Mouse (Mus musculus) skeletal muscle tissue, adult 2 months (tissue): ENCODE data around the gene Gm37240.

ENCODE experiments used
- DNase-seq: peaks from one replicate; pipeline ENCODE4 v3.0.0-alpha.2; 2012; ENCODE audit warnings: low read depth, low spot score

Gm37240 gene

DNA sequence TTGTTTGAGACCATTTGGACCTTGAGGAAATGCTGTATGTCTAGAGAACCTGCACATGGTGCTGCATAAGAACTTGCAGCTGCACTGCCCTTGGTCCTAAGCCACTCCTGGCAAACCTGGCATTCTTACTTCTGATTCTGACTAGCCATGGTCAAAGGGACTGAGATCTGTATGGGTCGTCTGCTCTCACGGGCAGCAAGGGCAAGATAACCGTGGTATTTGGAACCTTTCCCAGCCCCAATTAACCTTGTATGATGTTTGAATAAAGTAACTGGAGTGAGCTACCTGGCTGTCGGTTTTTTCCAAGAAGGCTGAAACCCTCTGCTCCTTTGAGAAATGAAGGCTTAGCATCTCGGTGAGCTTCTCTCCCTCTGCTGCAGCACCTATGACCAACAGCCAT is 8.4 kb downstream of the Gm37240 start:
- no peak for DNase-seq

DNA sequence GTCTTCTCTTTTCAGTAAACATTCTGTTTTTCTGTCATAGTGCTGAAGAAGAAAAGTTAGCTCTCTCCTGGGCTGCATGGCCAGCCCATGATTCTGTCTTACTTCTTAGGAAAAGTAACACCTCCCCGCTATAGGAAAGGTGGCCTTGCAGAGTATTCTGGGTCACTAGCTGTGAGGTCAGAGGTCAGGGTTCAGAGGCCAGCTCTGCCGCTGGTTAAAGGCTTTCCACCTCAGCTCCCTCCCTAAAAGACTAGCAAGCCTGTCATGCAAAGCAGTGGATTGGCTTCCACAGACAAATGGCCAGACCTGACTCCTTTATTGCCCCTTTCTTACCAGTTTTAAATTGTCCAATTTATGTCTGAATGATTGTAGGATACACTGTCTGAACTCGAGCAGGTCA is 23.3 kb downstream of the Gm37240 start:
- no peak for DNase-seq

DNA sequence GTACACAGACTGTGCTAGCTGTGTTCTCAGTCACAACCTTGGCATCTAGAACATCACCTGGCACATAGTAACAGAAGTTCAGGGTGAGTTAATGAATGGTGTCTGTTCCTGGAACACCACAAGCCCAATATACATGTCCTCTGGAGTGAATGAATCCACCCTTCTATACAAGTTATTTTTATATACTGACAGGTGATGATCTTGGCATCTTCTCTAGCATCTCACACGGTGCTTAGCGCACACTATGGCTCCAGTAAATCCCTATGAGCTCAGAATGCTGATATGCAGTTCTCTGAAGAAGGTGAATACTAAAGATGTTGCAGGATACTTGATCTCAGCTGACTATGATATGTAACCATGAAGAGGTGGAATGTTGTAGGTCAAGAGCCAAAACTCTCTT is 24.4 kb downstream of the Gm37240 start:
- DNase-seq = peak; percentile 65

DNA sequence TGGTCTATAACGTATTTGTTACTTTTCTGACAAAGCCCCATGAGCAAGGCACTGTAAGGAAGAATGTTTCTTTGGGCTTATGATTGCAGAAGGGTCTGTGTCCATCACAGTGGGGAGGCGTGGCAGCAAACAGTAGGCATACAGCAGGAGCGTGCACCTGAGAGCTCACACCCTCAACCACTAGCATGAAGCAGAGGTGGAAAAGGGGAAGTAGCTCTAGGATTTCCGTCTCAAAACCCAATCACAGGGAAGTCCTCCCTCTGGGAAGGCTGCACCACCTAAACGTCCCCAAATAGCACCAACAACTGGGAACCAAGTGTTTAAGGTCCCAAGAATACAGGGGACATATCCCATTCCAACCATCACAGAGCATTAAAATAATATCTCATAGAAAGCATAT is 26.3 kb downstream of the Gm37240 start:
- DNase-seq = no peak

DNA sequence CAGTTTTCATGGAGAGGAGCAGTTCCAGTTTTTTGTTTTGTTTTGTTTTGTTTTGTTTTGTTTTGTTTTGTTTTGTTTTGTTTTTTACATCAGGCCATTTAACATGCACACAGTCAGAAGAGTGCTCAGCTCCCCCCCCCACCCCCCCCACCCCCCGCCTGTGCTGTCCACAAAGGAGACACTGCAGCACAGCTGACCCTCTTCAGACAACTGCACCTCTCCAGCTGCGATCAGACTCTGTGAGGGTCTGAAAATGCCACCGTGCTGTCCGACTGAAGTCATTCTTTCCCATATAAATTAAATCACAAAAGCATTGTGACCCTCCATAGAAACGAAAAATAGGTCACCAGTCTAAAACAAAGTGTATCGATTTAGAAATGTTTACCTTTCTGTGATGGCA is 28.0 kb downstream of the Gm37240 start:
- DNase-seq = no peak

DNA sequence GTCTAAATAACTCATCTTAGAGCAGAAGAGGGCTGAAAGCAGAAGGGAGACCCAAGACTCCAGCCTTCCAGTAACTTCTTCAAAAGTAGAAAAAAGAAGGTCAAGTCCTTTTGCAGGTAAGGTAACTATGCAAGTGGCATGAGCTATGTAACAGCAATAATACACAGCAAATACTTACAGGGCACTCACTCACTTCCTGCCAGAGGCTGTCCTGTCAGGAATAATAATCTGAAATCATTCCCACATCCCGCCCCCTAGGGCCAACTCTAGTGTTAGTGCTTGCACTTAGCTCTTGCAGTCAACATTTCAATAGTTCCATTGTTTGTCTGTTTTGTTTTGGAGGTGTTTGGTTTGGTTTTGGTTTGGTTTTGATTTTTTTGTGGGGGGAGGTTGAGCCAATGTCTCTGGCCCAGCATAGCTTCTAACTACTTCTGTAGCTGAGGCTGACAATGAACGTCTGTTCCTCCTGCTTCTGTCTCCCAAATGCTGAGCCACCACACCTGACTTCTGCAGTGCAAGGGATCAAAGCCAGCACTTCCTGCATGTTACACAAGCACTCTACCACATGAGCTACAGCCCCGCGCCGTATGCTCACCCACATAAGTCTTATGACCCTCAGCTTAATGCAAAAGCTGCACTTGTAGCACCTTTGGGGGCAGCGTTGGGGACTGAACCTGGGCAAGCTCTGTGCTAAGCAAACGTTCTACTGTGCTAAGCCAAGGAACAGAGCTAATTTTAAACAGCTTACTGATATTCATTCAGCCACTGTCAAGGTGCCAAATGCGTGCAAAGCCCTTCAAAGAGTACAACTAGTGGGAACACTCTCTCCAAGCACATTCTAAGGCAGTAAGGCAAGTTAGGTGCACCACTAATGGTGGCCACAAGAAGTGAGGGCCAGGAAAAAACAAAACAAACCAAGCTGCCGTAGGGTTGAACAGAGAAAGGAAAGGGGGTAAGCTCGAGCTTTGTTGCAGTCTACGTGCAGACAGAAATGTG is 28.9 kb downstream of the Gm37240 start:
- DNase-seq = peak; percentile 79

DNA sequence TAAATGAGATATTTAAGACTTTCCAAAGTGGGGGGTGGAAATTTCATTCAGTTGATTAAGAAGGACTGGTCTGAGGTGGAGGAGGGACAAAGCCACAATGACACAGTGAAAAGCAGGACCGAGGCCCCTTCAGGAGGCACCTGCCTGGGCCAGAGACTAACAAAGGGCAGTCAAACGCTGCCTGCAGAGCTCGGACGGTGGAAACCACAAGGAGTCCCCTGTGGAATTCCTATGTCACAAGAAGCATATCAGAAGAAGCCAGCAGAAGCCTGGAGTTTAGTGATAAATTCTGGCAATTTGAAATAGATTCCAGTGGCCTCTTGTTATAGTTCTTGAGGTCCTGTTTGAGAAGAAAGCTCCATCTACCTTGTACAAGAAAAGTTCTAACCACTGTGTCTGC is 30.2 kb downstream of the Gm37240 start:
- DNase-seq = no peak

DNA sequence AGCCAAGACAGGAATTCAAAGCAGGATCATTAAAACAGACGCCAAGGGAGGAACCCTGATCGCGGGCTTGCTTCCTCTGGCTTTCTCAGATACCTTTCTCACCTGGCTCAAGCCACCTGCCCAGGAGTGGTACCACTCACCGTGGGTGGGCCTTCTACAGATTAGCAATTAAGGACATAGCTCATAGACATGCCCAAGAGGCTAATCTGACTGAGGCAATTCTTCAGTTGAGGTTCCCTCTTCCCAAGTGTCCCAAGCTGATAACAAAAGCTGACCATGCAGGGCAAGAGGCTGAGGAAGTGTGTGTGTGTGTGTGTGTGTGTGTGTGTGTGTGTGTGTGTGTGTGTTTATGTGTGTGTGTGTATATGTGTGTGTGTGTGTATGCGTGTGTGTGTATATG is 31.4 kb downstream of the Gm37240 start:
- no peak for DNase-seq

DNA sequence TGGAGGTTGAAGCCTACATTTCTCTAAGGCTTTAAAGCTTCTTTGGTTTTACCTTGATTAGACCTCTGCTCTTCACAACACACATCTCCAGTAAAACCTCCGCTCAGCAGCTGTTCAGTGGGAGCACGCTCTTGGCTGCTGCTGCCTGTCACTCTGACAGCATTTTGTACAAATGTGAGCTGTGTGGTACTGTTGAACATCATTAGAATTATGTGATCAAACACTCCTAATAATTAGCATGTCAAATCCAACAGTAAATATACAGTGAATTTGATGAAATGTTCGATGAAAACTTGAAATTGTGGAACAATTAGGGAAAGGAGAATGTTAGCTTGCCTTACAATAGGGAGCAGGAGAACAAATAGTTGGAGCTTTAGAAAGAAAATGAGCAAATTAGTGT is 32.3 kb downstream of the Gm37240 start:
- no peak for DNase-seq

DNA sequence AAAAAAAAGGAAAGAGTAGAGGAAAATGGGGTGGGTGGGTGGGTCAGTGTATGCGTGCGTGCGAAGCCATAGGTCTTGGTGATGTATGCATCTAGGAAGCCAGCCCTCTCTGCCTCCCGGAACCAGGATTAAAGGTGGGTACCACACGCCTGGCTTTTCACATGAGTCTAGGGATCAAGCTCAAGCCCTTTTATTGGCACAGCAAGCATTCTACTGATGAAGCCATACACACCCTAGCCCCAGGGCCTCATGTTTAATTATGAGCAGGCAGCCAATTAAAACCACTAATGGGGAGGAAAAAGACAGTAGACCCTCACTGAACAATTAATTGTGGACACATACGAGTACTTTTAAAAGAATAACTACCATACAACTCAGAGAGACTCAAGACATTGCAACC is 33.2 kb downstream of the Gm37240 start:
- DNase-seq = no peak

DNA sequence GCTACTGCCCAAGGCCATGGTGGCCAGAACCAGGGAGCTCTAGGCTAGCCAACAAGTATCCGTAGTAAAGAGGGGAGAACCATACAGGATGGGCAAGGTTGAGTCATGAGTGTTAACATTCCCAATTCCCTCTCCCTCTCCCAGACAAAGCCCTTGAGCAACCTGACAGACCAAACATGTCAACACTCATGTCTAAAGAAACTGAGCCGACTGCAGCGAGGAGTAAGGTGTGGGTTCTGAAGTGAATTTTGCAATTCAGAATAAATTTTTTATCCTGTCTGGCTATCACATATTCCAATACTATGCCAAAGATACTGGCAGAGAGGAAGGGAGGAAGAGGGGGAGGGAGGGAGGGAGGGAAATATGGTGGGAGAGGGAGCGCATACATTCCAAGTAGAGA is 33.6 kb downstream of the Gm37240 start:
- no peak for DNase-seq

DNA sequence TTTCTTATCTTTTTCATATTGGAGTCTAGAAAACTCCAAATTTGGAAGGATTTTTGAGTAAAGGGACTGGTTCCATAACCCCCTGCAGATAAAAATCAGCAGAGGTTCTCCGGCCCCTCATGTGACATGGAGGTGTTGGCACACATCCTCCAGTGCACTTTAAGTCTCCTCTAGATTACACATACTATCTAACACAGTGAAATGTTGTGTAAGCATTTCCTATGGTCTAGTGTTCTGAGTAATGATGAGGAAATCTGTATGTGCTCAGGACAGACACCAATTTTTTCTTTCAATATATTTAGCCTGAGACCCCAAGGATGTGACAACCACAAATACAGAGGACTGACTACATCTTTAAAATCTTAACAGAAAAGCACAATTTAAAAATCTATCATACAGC is 37.2 kb downstream of the Gm37240 start:
- DNase-seq = no peak

DNA sequence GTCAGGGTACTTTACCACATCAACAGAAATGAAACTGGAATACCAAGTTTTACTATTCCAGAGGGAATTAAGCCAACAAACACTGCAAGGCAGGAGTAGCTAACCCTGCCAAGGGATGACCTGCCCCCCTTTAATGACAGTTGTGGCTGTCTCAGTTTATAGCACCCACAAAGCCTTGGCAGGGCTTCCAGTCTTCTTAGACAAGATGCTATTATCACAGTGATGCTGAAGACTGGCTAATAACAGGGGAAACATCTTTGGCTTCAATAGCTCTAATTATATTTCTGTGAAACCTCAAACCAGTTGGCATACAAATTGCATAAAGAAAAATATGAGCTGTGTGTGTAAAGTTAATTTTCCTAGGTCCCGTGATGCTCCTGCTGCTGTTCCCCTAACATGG is 41.0 kb downstream of the Gm37240 start:
- DNase-seq = no peak

DNA sequence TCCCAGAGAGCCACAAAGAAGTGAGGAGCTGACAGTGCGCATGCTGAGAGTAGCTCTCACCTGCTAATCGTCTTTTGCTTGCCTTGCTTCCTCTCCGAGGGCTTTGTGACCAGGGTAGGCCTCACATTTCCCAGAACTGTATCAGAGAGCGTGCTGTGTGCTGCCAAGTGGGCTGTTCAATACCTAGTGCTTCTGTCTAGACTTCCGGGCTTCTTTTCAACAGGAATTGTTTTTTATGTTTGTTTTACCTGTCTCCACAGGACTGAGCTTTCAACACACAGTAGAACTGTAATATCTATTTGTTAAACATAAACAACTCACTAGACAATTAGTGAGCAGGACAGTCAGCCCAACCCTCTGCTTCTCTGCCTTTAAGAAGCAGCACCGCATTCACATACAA is 42.0 kb downstream of the Gm37240 start:
- DNase-seq = no peak

DNA sequence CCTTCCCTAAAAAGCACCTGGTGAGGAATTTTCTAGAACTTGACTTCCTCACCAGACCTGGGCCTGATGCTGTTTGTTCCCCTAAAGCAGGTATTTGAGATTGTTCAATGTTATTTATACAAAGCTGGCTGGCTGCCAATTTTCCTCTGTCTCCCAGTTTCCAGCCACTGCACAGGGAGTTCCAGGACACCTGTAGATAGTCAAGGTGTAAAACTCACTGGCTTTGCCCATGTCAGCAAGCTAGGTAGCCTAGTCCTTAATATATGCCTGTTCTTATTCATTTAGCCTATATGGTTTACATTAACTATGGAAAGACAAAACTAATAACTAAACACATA is 44.5 kb downstream of the Gm37240 start:
- no peak for DNase-seq

DNA sequence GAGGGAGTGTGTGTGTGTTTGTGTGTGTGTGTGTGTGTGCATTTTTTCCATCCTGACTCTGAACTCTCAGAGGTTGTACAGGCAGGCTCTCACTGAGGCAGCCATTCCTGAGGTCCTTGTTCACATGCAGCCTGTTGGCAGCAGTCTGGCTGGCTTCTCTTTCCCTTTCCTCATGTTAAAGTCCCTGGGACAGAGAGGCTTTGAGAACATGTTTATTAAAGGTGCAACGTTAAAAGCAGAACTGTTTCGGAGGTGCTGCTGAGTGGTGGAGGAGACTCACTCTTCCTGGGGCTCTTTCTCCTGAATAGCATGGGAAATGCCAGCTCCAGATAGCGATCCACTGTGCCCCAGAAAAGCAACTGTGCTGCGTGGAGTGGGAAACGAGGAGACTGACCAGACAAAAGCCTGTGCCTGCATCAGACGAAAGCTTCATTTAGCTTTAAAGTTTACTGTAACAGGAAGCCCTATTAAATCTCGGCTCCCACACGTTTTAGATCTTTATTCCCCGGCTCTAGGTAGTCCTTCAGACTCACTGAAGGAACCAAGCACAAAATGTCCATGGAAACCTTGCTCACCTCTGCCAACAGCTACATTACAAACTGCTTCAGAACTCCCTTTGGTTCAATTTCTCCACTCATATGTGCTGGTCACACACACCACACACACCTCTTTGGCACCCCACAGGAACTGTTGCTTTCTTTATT is 45.0 kb downstream of the Gm37240 start:
- no peak for DNase-seq

DNA sequence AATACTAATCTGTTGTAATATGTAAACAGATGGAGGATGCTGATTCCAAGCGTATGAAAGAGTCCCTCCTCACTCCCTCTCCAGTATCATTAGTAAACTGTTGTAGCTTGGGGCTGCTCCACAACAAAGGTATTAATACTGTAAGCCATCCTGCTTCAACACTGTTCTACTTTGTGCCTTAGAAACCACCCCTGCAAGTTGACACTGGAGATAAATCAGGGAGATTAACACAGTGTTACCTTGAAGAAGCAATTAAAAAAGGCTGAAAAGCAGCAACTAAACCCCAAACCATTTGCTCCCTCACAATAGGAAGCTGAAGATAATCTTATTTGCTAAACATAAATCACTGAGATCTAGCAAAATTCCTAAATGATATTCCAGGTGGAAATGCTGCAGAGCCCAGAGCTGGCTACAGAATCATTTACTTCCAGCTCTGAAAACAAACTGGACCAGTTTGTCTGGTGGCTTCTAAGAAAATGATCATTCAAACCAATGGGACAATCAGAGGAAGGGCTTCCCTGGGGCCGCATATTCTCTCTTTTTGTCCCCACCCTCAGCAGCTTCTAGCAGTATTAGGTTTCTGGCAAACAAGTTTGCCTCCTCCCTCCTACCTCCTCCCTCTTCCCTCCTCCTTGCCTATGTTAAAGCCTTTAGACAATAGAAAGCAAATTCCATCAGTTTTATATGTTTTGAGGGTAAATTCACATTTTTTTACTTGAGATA is 45.7 kb downstream of the Gm37240 start:
- no peak for DNase-seq

DNA sequence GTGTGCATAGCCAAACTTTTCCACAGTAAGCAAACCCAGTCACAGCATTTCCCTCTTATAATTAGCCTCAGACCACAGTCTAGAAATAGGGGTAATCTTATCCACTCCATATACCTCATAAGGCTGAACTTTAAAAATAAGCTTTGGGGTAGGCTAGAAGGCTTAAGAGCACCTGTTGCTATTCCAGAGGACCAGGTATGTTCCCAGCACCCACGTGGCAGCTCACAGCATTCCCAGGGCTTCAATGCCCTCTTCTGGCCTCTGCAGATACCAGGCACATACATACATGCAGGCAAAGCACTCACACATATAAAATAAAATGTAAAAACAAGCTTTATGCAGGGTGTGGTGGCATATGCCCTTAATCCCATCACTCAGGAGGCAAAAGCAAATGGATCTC is 53.7 kb downstream of the Gm37240 start:
- peak; percentile 22 for DNase-seq

DNA sequence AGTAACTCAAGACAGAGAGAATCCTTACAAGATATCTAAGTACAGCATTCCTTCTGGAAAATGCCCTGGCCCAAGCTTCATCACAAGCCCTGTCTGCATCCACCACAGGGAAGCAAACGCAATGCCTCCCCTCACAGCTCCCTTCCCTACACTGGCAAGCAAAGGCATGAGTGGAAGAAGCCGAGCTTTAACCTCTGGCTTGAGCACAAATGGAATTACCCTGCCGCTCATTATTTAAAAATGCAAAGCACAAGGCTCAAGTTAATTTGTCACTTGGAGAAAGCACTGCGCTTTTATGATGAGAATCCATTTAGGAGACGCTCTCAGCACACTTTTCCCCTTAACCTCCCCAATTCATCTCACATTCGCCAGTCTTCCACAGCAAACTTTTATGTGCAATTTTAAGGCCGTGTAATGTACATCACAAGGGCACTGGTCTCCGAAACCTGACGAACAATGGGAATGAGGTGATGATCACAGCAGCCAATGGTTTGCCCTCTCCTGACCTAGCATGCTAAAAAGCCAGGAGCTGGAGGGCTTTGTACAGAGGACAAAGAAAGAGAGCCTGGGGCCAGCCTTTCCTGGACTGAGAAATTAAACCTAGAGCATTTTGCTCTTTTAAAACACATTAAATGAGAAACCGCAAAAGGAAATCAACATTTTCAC is 54.7 kb downstream of the Gm37240 start:
- DNase-seq = no peak

DNA sequence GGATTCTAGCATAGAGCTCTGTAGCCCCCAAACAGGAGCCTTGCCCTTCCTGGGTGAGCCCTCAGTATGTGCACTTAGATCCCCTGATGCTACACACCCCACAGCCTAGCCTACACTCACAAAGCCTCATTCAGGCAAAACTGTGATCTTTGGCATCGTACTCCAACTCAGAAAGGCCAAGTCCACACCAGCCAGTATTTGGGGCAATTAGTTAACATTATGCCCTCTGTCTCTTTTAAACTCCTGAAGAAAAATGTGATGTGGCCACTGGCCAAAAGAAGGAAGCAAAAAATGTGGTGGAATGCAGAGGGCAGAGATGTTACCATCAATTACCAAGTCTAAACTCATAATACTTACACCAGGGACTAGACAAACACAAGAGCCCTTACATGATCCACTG is 55.5 kb downstream of the Gm37240 start:
- DNase-seq = no peak

DNA sequence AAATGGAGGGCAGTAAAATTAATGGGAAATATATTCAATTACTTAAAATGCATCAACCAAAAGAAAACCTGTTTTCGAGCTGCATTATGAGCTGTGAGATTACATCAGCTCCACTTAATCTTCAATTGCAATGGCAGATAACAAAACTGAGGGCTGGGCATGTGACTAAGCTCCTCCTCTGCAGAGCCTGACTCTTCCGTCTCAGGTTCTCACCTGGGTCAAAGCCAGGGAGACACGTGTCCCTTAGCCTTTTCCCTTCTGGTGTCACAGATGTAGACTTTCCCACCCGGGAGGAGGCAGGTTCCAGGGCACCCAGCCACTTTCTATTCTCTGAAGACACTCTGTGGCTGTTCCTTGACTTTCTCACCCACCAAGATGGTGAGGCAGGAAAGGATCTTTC is 58.3 kb downstream of the Gm37240 start:
- DNase-seq = peak; percentile 32

DNA sequence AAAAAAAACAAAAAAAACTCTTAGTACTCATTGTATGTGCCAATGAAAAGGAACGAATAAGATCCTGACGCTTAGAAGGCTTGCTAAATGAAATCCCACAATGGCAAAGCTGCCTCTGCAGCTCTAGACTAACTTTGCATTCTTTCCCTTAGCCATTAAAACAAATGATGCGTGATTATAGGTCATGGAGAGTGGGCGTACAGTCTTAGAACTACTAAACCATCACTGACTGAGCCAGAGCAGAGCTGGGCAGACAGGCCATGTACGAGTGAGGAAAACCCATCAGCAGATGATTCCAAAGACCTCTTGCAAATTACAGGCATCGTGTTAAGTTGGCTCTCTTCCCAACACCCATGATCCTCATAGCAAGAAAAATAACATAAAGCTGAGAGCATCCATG is 59.5 kb downstream of the Gm37240 start:
- no peak for DNase-seq
